Mouse (Mus musculus) midbrain, embryonic 10.5 days (tissue): ENCODE data around the gene Mtcp1. TPM values are rescaled to one million over a fixed set of nuclear protein-coding genes. Genes with fewer than 3 reads are reported as not detected.

Source experiments
- polyA plus RNA-seq: library from polyadenylated mRNA; unstranded; fragments of >200 nt; fragmentation: Nextera tagmentation; extraction: Ambion mirVana; gene quantifications from 2 replicates; pipeline ENCODE4 v1.2.1, GENCODE M21; 2016

The Mtcp1 gene
- polyA plus RNA-seq, 1 experiment from 2014 or later, result 7.9 TPM

Other genes starting within 250 kb of the Mtcp1 start
- gene Fundc2, start 34.2 kb downstream of the Mtcp1 start, polyA plus RNA-seq, result 27.6 and 30.2 TPM in 2 replicates
- gene F8, start 34.0 kb downstream of the Mtcp1 start, polyA plus RNA-seq, result 1.1 and 1.4 TPM in 2 replicates
- 17.5 and 17.8 TPM in 2 replicates for gene Cmc4, start within 50 bp of the Mtcp1 start, polyA plus RNA-seq
- gene Brcc3, start within 50 bp of the Mtcp1 start, polyA plus RNA-seq, result 72.1 and 72.5 TPM in 2 replicates
- 209 and 215 TPM in 2 replicates for gene Vbp1, start 97.7 kb upstream of the Mtcp1 start, polyA plus RNA-seq
- 10.2 and 14.0 TPM in 2 replicates for gene Rab39b, start 161.6 kb upstream of the Mtcp1 start, polyA plus RNA-seq